Mouse (Mus musculus): ENCODE data around the gene Cnnm3.
A peak's percentile ranks its signal among the peaks of the same experiment; 100 is the strongest.

Gene Cnnm3

DNA sequence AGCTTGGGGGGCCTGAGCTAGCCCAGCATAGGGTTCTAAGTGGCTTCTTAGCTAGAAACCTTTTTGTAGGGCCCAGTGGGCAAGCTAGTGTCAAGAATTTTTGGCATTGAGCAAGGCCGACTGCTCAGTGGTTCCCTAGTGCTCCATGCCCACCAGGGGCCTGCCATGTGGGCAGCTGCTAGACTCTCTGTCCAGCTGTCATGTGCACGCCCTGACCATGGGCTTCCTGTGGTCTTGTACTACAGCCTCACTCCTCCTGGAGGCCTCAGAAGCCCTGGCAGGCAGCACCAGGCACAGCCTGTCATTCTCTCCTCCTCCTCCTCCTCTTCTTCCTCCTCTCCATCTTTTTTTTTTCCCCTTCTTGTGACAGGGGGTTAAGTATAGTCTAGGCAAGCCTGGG lies 14.4 kb upstream of the Cnnm3 start:
- DNase-seq (ENCODE audit: low spot score in 2 of 2) = no peak

DNA sequence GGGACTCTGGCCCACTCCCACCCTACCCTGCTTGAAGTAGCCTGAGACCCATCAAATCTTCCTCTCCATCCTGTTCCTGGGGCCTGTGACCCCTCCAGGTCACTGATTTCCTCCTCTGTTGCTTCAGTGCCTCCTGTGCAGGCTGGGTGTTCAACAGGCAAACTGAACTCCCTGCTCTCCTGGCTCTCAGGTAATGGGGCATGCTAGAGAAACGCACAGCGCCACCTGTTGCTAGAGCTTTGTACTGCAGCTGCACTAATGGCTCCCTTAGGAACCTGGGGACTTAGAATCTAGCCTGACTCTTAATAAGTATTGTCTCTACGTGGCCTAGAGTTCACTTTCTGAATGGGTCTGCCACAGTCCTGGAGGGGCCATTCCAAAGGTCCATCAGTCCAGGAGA lies 10.4 kb upstream of the Cnnm3 start:
- no peak for DNase-seq (ENCODE audit: low spot score in 2 of 2)

DNA sequence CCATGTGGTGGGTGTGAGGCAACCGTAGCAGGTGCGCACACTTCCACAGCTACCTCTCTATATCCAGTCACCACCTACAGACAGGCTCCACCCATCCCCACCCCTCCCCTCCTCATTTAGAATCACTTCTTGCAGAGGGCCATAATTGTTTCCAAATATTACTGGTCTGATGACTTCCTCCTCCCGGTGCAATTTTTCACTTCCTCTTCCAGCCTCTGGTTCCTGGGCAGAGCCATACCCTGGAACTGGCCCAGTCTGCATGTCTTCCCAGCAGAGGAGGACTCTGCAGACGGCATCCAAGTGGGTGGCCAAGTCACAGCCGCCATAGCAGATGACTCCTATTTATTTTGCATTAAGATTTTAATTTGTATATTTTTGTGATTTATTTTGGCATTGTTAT lies 3.4 kb upstream of the Cnnm3 start:
- DNase-seq (ENCODE audit: low spot score in 2 of 2) = no peak

DNA sequence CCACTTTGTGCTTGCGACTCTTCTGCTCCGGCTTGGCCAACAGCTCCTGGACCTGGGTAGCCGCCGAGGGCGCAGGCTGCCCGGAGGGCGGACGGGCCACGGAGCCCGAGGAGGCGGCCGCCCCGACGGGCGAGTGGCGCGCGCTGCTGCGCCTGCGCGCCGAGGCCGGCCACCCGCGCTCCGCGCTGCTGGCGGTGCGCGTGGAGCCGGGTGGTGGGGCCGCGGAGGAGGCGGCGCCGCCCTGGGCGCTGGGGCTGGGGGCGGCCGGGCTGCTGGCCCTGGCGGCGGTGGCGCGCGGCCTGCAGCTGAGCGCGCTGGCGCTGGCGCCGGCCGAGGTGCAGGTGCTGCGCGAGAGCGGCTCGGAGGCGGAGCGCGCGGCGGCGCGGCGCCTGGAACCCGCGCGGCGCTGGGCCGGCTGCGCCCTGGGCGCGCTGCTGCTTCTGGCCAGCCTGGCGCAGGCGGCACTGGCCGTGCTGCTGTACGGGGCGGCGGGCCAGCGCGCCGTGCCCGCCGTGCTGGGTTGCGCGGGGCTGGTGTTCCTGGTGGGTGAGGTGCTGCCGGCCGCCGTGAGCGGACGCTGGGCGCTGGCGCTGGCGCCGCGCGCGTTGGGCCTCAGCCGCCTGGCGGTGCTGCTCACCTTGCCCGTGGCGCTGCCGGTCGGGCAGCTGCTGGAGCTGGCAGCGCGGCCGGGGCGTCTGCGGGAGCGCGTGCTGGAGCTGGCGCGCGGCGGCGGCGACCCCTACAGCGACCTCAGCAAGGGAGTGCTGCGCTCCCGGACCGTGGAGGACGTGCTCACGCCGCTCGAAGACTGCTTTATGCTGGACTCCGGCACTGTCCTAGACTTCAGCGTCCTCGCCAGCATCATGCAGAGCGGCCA lies 660 bp downstream of the Cnnm3 start:
- peak; percentile 39 to 49 for DNase-seq (ENCODE audit: low spot score in 2 of 2)

DNA sequence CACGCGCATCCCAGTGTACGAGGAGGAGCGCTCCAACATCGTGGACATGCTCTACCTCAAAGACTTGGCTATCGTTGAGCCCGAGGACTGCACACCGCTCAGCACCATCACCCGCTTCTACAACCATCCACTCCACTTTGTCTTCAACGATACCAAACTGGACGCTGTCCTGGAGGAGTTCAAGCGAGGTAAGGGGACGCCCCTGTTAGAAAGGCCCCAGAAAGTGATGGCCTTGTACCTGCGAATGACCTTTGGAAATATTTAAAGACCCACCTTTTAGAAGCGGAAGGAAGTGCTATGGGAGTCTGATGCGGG lies 1.3 kb downstream of the Cnnm3 start:
- no peak for DNase-seq (ENCODE audit: low spot score in 2 of 2)

DNA sequence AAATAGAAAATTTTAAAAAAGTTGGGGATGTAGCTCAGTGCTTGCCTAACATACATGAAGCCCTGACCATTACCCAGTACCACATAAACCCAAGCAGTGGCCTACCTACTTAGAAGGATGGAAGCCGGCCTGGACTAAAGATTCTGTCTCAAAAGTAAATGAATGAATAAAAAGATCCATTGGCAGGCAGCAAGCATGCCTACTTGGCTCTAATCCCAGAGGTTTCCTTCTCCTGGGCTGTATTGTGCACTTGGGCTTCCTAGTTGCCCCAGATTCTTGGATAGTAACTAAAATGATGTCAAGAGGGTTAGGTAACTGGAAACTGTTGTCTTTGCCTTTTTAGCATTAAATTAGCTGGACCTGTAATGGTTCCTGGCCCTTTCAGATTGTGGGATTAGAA lies 1.6 kb downstream of the Cnnm3 start:
- no peak for DNase-seq (ENCODE audit: low spot score in 2 of 2)

DNA sequence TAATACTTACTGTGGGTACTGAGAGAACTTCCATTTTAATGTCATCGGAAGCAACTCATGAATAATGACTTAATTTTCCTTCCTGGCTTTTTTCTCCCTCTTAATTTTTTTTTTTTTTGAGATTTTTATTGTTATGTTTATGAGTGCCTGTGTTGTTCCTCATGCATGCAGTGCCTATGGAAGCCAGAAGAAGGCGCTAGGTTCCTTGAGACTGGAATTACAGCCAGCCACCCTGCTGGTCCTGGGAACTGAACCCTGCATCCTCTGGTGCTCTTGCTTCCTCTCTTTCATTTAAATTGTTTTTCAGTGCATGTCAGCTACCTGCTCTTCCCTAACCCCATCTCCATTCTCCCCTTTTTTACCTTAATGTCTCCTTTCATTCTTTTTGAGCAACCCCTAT lies 2.1 kb downstream of the Cnnm3 start:
- no peak for DNase-seq (ENCODE audit: low spot score in 2 of 2)

DNA sequence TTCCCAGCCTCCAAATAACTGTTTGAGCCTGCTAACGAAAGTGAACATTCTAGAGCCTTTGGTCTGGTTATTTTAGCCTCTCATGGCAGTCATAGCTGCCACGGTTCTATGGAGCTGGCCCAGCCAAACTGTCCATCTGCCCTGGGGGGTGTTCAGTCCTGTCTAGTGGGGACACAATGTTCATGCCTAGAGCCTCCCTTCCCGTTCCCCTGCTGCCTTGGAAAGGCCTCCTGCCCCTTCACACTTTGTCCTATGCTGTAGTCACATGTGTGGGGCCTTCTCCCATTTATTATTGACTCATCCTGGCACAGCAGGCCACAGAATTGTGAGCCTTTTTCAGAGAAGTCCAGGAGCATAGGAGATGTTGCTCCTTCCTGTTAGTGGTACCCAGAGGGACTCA lies 6.6 kb downstream of the Cnnm3 start:
- DNase-seq (ENCODE audit: low spot score in 2 of 2) = no peak

DNA sequence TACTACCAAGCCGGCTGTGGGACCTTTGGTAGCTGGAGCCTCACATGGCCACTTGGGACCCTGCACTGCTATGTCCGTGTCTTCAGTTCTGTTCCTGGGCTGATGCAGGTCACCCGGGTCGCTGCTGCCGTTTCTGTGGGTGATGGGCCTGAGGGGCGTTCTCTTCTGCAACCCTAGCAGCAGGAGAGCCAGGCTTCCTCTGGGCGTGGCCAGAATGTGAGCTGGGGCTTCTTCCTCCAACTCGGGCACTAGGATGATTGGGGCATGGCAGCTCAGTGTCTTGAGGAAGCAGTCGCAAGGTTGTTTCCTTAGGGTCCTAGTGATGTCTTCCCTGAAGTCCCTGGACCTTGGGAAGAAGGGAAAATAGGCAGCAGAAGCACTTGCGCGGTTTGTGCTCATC lies 8.0 kb downstream of the Cnnm3 start:
- no peak for DNase-seq (ENCODE audit: low spot score in 2 of 2)

DNA sequence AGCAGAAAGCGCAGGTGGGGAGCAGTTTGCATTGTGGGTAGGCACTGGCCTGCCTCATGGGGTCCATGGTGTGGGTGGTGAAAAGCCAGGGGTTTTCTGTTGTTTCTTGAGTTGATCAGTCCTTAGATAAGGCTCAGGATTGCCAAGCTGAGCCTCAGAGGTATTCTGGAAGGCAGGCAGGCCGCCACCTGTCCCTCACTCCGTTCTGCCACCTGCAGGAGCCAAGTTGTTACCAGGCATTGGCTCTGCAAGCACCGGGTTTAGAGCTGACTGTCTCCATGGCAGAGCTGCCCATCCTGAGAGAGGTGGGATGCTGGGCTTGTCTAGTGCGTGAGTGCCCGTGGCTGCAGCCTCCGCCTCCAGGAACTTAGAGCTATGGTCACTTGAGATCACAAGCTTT lies 10.5 kb downstream of the Cnnm3 start:
- DNase-seq (ENCODE audit: low spot score in 2 of 2) = no peak

DNA sequence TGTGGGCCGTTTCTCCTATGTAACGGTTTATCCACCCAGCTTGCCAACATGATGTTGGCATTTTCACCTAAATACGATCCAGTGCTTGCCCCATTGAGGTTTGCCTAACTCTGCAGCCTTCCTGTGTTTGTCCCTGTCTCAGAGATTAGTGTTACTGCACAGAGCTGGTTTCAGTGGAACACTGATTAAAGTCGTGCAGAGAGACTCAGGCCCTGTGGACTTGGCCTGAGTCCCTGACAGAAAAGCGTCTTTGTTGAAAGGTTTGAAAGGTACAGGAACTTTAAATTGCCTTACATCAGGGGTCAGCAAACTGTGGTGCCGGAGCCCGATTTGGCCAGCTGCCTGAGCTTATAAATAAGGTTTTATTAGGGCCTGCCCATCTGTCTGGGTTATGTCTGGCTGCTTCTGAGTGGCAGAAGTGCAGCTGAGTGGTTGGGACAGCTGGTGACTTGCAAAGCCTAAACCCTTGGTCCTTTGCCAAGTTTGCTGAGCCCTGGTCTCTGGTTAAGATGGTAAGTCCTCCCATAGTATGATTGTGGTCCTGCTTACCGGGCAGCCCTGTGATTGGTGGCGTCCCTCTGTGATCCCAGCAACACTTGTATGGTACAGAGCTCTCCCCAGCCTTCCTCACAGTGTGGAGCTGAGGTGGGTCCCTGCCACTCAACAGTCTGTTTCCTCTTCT lies 11.8 kb downstream of the Cnnm3 start:
- DNase-seq (ENCODE audit: low spot score in 2 of 2) = no peak

DNA sequence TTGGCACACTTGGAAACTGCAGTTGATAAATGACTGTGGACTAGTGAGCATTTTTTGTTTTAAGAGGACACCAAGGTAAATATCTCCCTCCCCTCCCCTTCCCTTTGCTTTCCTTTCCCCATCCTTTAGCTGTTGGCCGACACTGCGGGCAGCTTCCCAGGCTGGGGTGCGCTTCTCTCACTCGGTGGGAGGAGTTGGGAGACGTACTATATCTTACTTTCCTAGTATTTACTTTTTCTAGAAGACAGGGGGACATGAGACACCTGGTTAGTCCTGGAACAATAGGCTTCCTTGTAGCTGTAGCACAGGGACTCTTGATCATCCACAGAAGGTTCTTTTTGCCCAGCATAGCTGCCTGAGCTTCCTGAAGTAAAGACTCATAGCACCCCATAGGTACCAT lies 12.4 kb downstream of the Cnnm3 start:
- DNase-seq (ENCODE audit: low spot score in 2 of 2) = no peak

DNA sequence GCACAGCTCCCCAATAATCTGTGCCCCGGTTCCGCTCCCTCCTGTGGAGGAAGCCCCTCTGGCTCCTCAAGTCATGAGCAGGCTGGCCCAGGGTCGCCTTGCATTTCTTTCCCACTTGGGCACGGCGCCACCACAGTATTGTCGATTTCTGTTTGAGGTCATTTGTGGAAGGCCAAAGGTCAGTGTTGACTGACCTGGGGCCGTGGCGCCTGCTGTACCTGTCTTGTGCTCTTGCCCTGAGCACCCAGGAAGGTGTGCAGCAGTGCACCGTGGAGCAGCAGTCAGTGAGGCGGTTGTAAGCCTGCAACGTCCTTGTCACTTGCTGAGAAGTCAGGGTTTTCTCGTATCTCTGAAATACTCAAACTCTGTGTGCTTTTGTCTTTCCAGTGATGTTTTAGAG lies 14.1 kb downstream of the Cnnm3 start:
- no peak for DNase-seq (ENCODE audit: low spot score in 2 of 2)

DNA sequence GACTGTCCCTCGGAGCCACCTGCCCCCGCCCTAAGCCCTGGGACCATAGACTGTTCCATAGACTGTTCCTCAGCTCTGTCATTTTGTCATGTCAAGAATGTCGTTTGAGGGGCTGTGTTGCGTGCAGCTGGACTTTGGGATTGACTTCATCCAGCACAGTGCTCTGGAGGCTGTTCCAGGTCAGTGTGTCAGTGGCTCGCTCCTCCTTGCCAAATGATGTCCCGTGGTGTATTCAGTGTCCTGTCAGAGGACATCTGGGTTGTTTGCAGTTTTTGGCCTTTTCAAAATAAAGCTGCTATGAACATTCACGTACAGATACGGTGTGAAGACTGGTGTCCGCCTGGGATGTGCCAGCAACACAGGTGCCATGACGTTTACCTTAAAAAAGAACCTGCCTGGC lies 15.2 kb downstream of the Cnnm3 start:
- DNase-seq (ENCODE audit: low spot score in 2 of 2) = no peak

DNA sequence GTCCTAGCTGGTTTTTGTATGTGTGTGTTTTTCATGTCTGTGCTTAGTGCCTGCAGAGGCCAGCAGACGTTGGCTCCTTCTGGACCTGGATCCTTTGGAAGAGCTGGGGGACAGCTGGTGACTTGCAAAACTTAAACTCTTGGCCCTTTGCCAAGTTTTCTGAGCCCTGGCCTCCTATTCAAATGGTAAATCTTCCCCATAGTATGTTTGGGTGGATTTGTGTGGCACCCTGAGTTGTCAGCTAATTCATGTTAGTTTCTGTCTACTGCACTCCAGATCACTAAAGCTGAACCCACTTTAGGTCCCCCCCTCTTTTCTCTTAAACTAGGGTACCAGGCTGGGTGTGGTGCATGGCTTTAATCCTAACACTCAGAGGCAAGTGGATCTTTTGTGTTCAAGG lies 16.7 kb downstream of the Cnnm3 start:
- no peak for DNase-seq (ENCODE audit: low spot score in 2 of 2)

DNA sequence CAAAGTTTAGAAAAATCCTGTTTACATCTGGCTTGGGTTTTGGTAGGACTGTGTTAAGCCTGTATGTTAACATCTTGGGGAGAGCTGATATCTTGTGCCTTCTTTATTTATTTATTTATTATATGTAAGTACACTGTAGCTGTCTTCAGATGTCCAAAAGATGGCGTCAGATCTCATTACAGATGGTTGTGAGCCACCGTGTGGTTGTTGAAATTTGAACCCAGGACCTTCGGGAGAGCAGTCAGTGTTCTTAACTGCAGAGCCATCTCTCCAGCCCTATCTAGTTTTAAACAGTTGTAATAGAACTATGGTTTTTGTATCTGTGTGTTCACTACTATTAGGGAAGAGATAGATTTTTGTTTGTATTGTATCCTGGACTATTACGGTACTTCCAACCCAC lies 17.6 kb downstream of the Cnnm3 start:
- DNase-seq (ENCODE audit: low spot score in 2 of 2) = no peak

DNA sequence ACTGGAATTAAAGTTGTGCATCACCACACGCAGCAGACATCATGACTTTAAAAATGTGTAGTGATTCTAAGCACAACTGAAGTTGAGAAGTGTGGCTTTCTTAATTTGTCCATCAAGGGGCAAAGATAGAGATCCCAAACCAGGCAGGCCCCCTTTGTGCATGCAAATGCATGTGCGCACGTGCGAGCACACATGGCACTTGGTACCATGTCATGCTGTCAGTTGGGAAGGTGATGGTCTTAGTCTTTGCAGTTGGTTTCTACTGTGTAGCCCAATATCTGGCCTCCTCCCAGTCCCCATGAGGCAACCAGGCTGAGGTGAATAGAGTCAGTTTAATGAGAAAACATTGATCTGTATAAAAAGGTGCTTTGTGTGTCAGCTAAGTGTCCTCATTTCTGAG lies 18.2 kb downstream of the Cnnm3 start:
- no peak for DNase-seq (ENCODE audit: low spot score in 2 of 2)

DNA sequence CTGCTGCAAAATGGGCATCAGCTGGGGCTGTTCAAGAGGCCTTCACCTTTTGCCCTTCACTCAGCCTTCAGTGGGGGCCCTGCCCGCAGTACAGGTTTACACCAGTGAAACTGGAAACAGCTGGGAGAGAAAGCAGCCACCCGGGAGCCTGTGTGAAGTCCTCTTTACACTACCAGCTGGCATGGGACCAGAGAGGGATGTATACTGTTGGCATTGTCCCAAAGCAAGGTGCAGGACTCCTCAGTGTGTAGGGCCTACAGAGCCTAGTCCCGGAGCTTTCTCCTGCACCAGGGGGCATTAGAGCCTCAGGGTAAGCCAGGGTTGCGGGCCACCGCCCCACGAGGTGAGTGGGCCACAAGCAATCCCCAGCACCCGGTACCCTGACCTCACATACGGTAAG lies 18.8 kb downstream of the Cnnm3 start:
- DNase-seq (ENCODE audit: low spot score in 2 of 2) = no peak

DNA sequence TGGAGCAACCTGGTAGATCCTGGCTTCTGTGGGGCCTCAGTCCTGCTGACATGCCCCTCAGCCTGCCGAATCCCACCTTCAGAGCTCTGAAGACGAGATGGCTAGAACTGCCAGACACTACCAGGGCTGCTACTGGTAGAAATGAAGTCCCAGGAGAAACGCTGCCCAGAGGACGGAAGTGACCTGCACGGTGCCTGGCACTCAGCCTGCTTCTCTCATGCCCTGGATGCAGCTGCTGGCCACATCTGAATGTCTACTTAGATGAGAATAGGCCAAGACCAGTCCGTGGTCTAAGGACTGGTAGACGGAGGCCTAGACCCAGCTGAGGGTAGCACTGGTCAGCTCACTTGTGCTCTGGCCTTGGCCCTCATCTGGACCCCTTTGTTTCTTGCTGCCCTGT lies 19.3 kb downstream of the Cnnm3 start:
- no peak for DNase-seq (ENCODE audit: low spot score in 2 of 2)

DNA sequence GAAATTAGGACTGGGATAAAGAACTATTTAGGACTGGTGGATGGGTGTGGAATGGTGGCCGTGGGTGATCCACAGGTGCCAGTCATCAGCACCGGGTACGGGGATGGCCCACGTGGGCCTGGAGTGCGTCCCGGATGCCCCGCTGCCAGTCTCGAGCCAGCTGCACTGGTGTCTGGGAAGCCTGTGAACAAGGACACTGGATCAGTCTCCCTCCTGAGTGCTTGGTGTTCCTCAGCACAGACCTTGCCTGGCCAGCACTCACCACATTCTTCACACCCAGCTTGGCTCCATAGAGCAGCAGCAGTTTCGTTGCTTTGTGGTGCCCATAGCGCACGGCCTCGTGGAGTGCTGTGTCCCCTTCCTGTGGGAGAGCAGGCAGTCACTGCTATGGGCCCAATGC lies 19.8 kb downstream of the Cnnm3 start:
- no peak for DNase-seq (ENCODE audit: low spot score in 2 of 2)

DNA sequence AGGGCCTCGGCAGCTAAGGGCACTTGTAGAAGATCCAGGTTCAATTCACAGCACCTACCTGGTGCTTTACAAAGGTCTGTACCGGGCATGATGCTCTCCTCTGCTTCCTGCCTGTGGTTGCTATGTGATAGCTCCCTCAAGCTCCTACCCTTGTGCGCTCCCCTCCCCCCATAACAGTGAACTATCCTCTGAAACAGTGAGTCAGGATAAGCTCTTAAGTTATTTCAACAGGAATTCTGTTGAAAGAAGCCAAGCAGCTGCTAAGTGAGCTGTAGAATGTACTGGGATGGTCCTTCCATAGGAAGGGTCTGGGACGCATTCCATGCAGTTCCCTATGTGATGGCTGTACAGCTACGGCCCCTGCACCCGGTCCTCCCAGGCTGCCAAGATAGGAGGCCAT lies 21.9 kb downstream of the Cnnm3 start:
- no peak for DNase-seq (ENCODE audit: low spot score in 2 of 2)

DNA sequence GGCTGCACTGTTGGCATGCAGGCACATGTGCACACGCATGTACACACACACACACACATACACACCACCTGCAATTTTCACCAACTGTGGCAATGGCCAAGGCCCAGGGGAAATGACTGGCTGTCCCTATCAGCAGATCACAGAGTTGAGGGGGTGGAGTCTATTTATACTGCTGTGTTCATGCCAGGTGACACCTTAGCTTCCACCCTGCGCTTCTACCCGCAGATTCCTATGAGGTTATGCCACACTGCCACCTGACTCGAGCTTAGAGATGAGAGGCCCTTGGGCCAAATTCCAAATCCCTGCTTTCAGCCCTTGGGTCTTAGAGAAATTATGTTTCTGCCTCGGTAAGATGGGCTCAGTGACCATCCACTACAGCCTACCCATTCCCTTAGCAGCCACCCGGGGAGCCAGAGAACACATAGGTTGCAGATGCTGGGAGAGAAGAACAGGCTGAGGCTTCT lies 23.0 kb downstream of the Cnnm3 start:
- DNase-seq (ENCODE audit: low spot score in 2 of 2) = no peak

Data from right cerebral cortex, postnatal 36 days (tissue).